Comparison of ENCODE assay signal across 24 mouse cellular contexts in genomic region chr19:47831111-47831510, GRCm38 (mm10). TPM values are rescaled to one million over a fixed set of nuclear protein-coding genes. Genes with fewer than 3 reads are reported as not detected.
DNase-seq lines count a peak whose midpoint lies in the region; ATAC-seq and TF ChIP-seq lines count a peak whose summit lies in the region.
"Had no signal": no experiment of that assay in that cellular context is flagged by ENCODE, and none has a peak within 500 bp of the region (broad histone marks: within the 10 kb centered on the region; RNA-seq: fewer than 3 reads in every experiment).

No protein-coding gene starts in this region.

- H3K79me2 ChIP-seq in MEL (ENCODE audit: control insufficient read depth, insufficient read depth, low read length, poor library complexity) = no peaks in the 10 kb centered on the region

- H3K4me2 ChIP-seq in midbrain, embryonic 11.5 days = no peak overlapping the region
- no peak overlapping the region for H3K4me2 ChIP-seq in midbrain, embryonic 16.5 days (ENCODE audit: low read length)
- no peak overlapping the region for H3K4me2 ChIP-seq in stomach, postnatal 0 days (replicated peaks; ENCODE audit: low read depth)
- no peak overlapping the region for H3K4me2 ChIP-seq in hindbrain, postnatal 0 days (ENCODE audit: low read depth, low read length)
- H3K4me2 ChIP-seq: embryonic facial prominence, embryonic 12.5 days; embryonic facial prominence, embryonic 15.5 days; heart, embryonic 11.5 days; hindbrain, embryonic 12.5 days; hindbrain, embryonic 15.5 days had no signal

- no peaks in the 10 kb centered on the region for H3K36me3 ChIP-seq in midbrain, embryonic 11.5 days (ENCODE audit: control insufficient read depth, insufficient read depth, low read length)
- H3K36me3 ChIP-seq in midbrain, embryonic 16.5 days (ENCODE audit: control insufficient read depth, insufficient read depth, low read length) = no peaks in the 10 kb centered on the region
- no peaks in the 10 kb centered on the region for H3K36me3 ChIP-seq in MEL (ENCODE audit: control insufficient read depth in 1 of 2, insufficient read depth in 2 of 2, low read length in 2 of 2)
- no peaks in the 10 kb centered on the region for H3K36me3 ChIP-seq in stomach, postnatal 0 days (ENCODE audit: control insufficient read depth, insufficient read depth, low read length)
- H3K36me3 ChIP-seq in hindbrain, postnatal 0 days (ENCODE audit: insufficient read depth, low read length) = no peaks in the 10 kb centered on the region
- H3K36me3 ChIP-seq: embryonic facial prominence, embryonic 12.5 days; embryonic facial prominence, embryonic 15.5 days; G1E; hindbrain, embryonic 12.5 days; hindbrain, embryonic 15.5 days had no signal

- no peak for TF ChIP-seq POLR2A in MEL (IDR thresholded peaks at IDR 0.05; ENCODE audit: control insufficient read depth in 1 of 2, insufficient read depth in 1 of 2, low read depth in 1 of 2, low read length in 2 of 2, poor library complexity in 1 of 2)

- DNase-seq in midbrain, embryonic 11.5 days (ENCODE audit: low spot score, missing footprints) = peak; percentile 59
- DNase-seq in MEL (ENCODE audit: low read depth, low spot score) = no peak
- no peak for DNase-seq in stomach, postnatal 0 days (ENCODE audit: low spot score)
- no peak for DNase-seq in right cerebral cortex, postnatal 4 days
- DNase-seq in hindbrain, postnatal 0 days (ENCODE audit: low spot score) = no peak
- DNase-seq: adrenal gland, postnatal 10 days; cerebellum, adult 11 months; cerebellum, adult 2 months; cerebellum, adult 9-11 months; cerebellum, postnatal 25 days; gastrocnemius, postnatal 25 days; heart, adult 2 months had no signal

- H3K27me3 ChIP-seq in midbrain, embryonic 11.5 days (ENCODE audit: control insufficient read depth, insufficient read depth, low read length) = no peaks in the 10 kb centered on the region
- H3K27me3 ChIP-seq in midbrain, embryonic 16.5 days (ENCODE audit: control insufficient read depth, insufficient read depth, low read depth, low read length) = no peaks in the 10 kb centered on the region
- no peaks in the 10 kb centered on the region; a peak in 1 of 4 replicates for H3K27me3 ChIP-seq in MEL (ENCODE audit: control insufficient read depth in 1 of 2, insufficient read depth in 2 of 2, low read length in 2 of 2)
- H3K27me3 ChIP-seq in stomach, postnatal 0 days (ENCODE audit: control insufficient read depth, insufficient read depth, low read length) = no peaks in the 10 kb centered on the region
- H3K27me3 ChIP-seq in hindbrain, postnatal 0 days (ENCODE audit: insufficient read depth, low read length) = no peaks in the 10 kb centered on the region
- H3K27me3 ChIP-seq: embryonic facial prominence, embryonic 15.5 days; hindbrain, embryonic 12.5 days; hindbrain, embryonic 15.5 days had no signal

- TF ChIP-seq CTCF in MEL (IDR thresholded peaks at IDR 0.05 in 2 of 3, conservative IDR thresholded peaks at IDR 0.05 in 1 of 3; ENCODE audit: control insufficient read depth in 1 of 3, insufficient read depth in 1 of 3, low read depth in 2 of 3, low read length in 3 of 3, poor library complexity in 1 of 3, severe bottlenecking in 1 of 3) = peak in 2 of 3 experiments; percentile 10 to 27; a peak in 2 of 6 replicates
- TF ChIP-seq CTCF in stomach, postnatal 0 days (IDR thresholded peaks at IDR 0.05; ENCODE audit: low read depth) = peak; percentile 8; the same call in 1 of the 2 replicates
- TF ChIP-seq CTCF in hindbrain, postnatal 0 days (IDR thresholded peaks at IDR 0.05; ENCODE audit: low read depth) = no peak

- 93% methylated on average over 8 of the region's 8 CpGs for WGBS in midbrain, embryonic 11.5 days
- WGBS in midbrain, embryonic 16.5 days = 97% methylated on average over 8 of the region's 8 CpGs
- WGBS in stomach, postnatal 0 days = 95% methylated on average over 8 of the region's 8 CpGs
- 96% methylated on average over 8 of the region's 8 CpGs for WGBS in hindbrain, postnatal 0 days

- H3K9ac ChIP-seq in midbrain, embryonic 11.5 days (ENCODE audit: low read length) = no peak overlapping the region
- H3K9ac ChIP-seq in midbrain, embryonic 16.5 days (ENCODE audit: low read depth, low read length) = no peak overlapping the region
- H3K9ac ChIP-seq in MEL (ENCODE audit: control insufficient read depth, low read depth, low read length, poor library complexity, severe bottlenecking) = no peak overlapping the region
- no peak overlapping the region for H3K9ac ChIP-seq in stomach, postnatal 0 days (ENCODE audit: low read length)
- no peak overlapping the region for H3K9ac ChIP-seq in hindbrain, postnatal 0 days (replicated peaks; ENCODE audit: low read length)
- H3K9ac ChIP-seq: embryonic facial prominence, embryonic 12.5 days; embryonic facial prominence, embryonic 15.5 days; hindbrain, embryonic 12.5 days; hindbrain, embryonic 15.5 days had no signal

- no peak; the same call in 1 of the 2 replicates for TF ChIP-seq RAD21 in MEL (IDR thresholded peaks at IDR 0.05; ENCODE audit: low read depth, low read length)

- TF ChIP-seq EP300 in MEL (IDR thresholded peaks at IDR 0.05; ENCODE audit: low read depth in 1 of 2, low read length in 2 of 2) = no peak
- no peak for TF ChIP-seq EP300 in stomach, postnatal 0 days (optimal IDR thresholded peaks at IDR 0.05)

- H3K4me3 ChIP-seq in midbrain, embryonic 11.5 days (ENCODE audit: low read depth, low read length) = no peak overlapping the region
- H3K4me3 ChIP-seq in midbrain, embryonic 16.5 days (ENCODE audit: low read depth, low read length) = no peak overlapping the region
- H3K4me3 ChIP-seq in MEL (ENCODE audit: control insufficient read depth in 1 of 2, insufficient read depth in 1 of 2, low read depth in 2 of 2, low read length in 2 of 2) = no peak overlapping the region
- no peak overlapping the region for H3K4me3 ChIP-seq in stomach, postnatal 0 days (ENCODE audit: low read depth, low read length)
- H3K4me3 ChIP-seq in hindbrain, postnatal 0 days (ENCODE audit: low read length) = no peak overlapping the region
- H3K4me3 ChIP-seq: embryonic facial prominence, embryonic 12.5 days; embryonic facial prominence, embryonic 15.5 days; heart, adult 2 months; hindbrain, embryonic 12.5 days; hindbrain, embryonic 15.5 days had no signal

- no peaks in the 10 kb centered on the region for H3K4me1 ChIP-seq in midbrain, embryonic 11.5 days (ENCODE audit: control insufficient read depth, insufficient read depth, low read length)
- H3K4me1 ChIP-seq in midbrain, embryonic 16.5 days (ENCODE audit: control insufficient read depth, insufficient read depth, low read length) = no peaks in the 10 kb centered on the region
- H3K4me1 ChIP-seq in MEL (ENCODE audit: control insufficient read depth in 1 of 2, insufficient read depth in 2 of 2, low read length in 2 of 2) = no peaks in the 10 kb centered on the region
- H3K4me1 ChIP-seq in stomach, postnatal 0 days (replicated peaks; ENCODE audit: control insufficient read depth, insufficient read depth) = no peaks in the 10 kb centered on the region
- H3K4me1 ChIP-seq in hindbrain, postnatal 0 days (ENCODE audit: insufficient read depth, low read length) = no peaks in the 10 kb centered on the region
- H3K4me1 ChIP-seq: embryonic facial prominence, embryonic 12.5 days; embryonic facial prominence, embryonic 15.5 days; hindbrain, embryonic 12.5 days; hindbrain, embryonic 15.5 days had no signal

- no peaks in the 10 kb centered on the region for H3K9me3 ChIP-seq in midbrain, embryonic 11.5 days (ENCODE audit: control insufficient read depth, low read length)
- H3K9me3 ChIP-seq in midbrain, embryonic 16.5 days (replicated peaks; ENCODE audit: control insufficient read depth, low read length, poor library complexity, severe bottlenecking) = no peaks in the 10 kb centered on the region
- H3K9me3 ChIP-seq in MEL (replicated peaks; ENCODE audit: insufficient read depth, low read length) = no peaks in the 10 kb centered on the region
- H3K9me3 ChIP-seq in stomach, postnatal 0 days (ENCODE audit: control insufficient read depth, low read length) = no peaks in the 10 kb centered on the region
- no peaks in the 10 kb centered on the region for H3K9me3 ChIP-seq in hindbrain, postnatal 0 days (ENCODE audit: low read length)
- H3K9me3 ChIP-seq: embryonic facial prominence, embryonic 12.5 days; embryonic facial prominence, embryonic 15.5 days; hindbrain, embryonic 12.5 days; hindbrain, embryonic 15.5 days had no signal

- H3K27ac ChIP-seq in midbrain, embryonic 11.5 days (ENCODE audit: low read depth, low read length) = no peak overlapping the region
- H3K27ac ChIP-seq in midbrain, embryonic 16.5 days (ENCODE audit: low read length) = no peak overlapping the region
- H3K27ac ChIP-seq in MEL (ENCODE audit: control insufficient read depth, low read depth, low read length) = no peak overlapping the region
- no peak overlapping the region for H3K27ac ChIP-seq in stomach, postnatal 0 days (replicated peaks)
- no peak overlapping the region for H3K27ac ChIP-seq in hindbrain, postnatal 0 days
- H3K27ac ChIP-seq: embryonic facial prominence, embryonic 12.5 days; embryonic facial prominence, embryonic 15.5 days; heart, adult 2 months; hindbrain, embryonic 12.5 days; hindbrain, embryonic 15.5 days had no signal

- ATAC-seq in midbrain, embryonic 11.5 days (ENCODE audit: low FRiP score) = no peak
- no peak for ATAC-seq in midbrain, embryonic 16.5 days
- no peak for ATAC-seq in stomach, postnatal 0 days (ENCODE audit: low FRiP score, low TSS enrichment)
- ATAC-seq in hindbrain, postnatal 0 days = no peak
- ATAC-seq: CD4-positive, CD25-positive, alpha-beta regulatory T cell, adult 4 months; forebrain, embryonic 14.5 days; intestine, embryonic 16.5 days had no signal

RNA-seq across cellular contexts. Expression of gene Gsto1, which starts 23.7 kb away (rescaled TPM):
- 78.9 and 81.1 TPM in 2 replicates for polyA plus RNA-seq in midbrain, embryonic 11.5 days (2014; fragmentation: Nextera tagmentation; extraction: Ambion mirVana)
- 150 and 155 TPM in 2 replicates for polyA plus RNA-seq in midbrain, embryonic 16.5 days (2015; fragmentation: Nextera tagmentation; extraction: Ambion mirVana)
- total RNA-seq in MEL (2012; rRNA removed) = 114 and 143 TPM in 2 replicates
- 100 to 1,000 TPM; 190 to 461 TPM for polyA plus RNA-seq in MEL (2012; ENCODE audit: insufficient read depth in 1 of 2, insufficient read length in 2 of 2, low read depth in 1 of 2, low replicate concordance in 2 of 2, missing spikeins in 1 of 2)
- 3,153 and 3,669 TPM in 2 replicates for polyA plus RNA-seq in stomach, postnatal 0 days (2015; fragmentation: Nextera tagmentation; extraction: Ambion mirVana)
- total RNA-seq in hindbrain, postnatal 0 days (2014; rRNA removed) = 86.9 and 102 TPM in 2 replicates
- polyA plus RNA-seq in hindbrain, postnatal 0 days (2015; fragmentation: Nextera tagmentation; extraction: Ambion mirVana) = 136 TPM in 2 replicates

RNA-seq across cellular contexts. Expression of gene Gsto2, which starts 34.2 kb away (rescaled TPM):
- 1.4 and 1.8 TPM in 2 replicates for polyA plus RNA-seq in midbrain, embryonic 11.5 days (2014; fragmentation: Nextera tagmentation; extraction: Ambion mirVana)
- 1.0 and 1.1 TPM in 2 replicates for polyA plus RNA-seq in midbrain, embryonic 16.5 days (2015; fragmentation: Nextera tagmentation; extraction: Ambion mirVana)
- total RNA-seq in MEL (2012; rRNA removed) = not detected in 2 replicates
- polyA plus RNA-seq in MEL (2012; ENCODE audit: insufficient read depth in 1 of 2, insufficient read length in 2 of 2, low read depth in 1 of 2, low replicate concordance in 2 of 2, missing spikeins in 1 of 2) = under 1 TPM in 1 of 2 experiments, not detected in 1; 0.14 TPM
- polyA plus RNA-seq in stomach, postnatal 0 days (2015; fragmentation: Nextera tagmentation; extraction: Ambion mirVana) = 3.5 and 4.2 TPM in 2 replicates
- 0.26 and 0.29 TPM in 2 replicates for total RNA-seq in hindbrain, postnatal 0 days (2014; rRNA removed)
- polyA plus RNA-seq in hindbrain, postnatal 0 days (2015; fragmentation: Nextera tagmentation; extraction: Ambion mirVana) = 0.89 and 1.6 TPM in 2 replicates
- total RNA-seq: common myeloid progenitor, adult 5-6 weeks; hematopoietic stem cell, adult 5-6 weeks had no signal
